In genomic region chr3:73435241-73435640, GRCm38 (mm10) we compare ENCODE assay signal across 16 mouse cellular contexts.
"Had no signal": no experiment of that assay in that cellular context is flagged by ENCODE, and none has a peak within 500 bp of the region (broad histone marks: within the 10 kb centered on the region; RNA-seq: fewer than 3 reads in every experiment).

No protein-coding gene starts in this region.

- H3K4me1 ChIP-seq: limb, embryonic 13.5 days; liver, embryonic 15.5 days; midbrain, embryonic 10.5 days; neural tube, embryonic 15.5 days; stomach, embryonic 15.5 days had no signal

- H3K4me3 ChIP-seq: limb, embryonic 13.5 days; liver, embryonic 15.5 days; midbrain, embryonic 10.5 days; myocyte; neural tube, embryonic 15.5 days; stomach, embryonic 15.5 days had no signal

- H3K27ac ChIP-seq: kidney, postnatal 0 days; limb, embryonic 13.5 days; liver, embryonic 15.5 days; midbrain, embryonic 10.5 days; neural tube, embryonic 15.5 days; stomach, embryonic 15.5 days had no signal

- H3K36me3 ChIP-seq: limb, embryonic 13.5 days; liver, embryonic 15.5 days; midbrain, embryonic 10.5 days; neural tube, embryonic 15.5 days; stomach, embryonic 15.5 days had no signal

- DNase-seq: kidney, adult 9 months; kidney, postnatal 36 days; layer of hippocampus, adult 9-11 months; layer of hippocampus, postnatal 36 days; lung, adult 2 months; lung, postnatal 36 days; midbrain, embryonic 14.5 days; right cerebral cortex, postnatal 14 days; thymus, postnatal 36 days had no signal

- H3K27me3 ChIP-seq: limb, embryonic 13.5 days; liver, embryonic 15.5 days; neural tube, embryonic 15.5 days; stomach, embryonic 15.5 days had no signal

- H3K9ac ChIP-seq: limb, embryonic 13.5 days; liver, embryonic 15.5 days; neural tube, embryonic 15.5 days; stomach, embryonic 15.5 days had no signal

- H3K9me3 ChIP-seq: limb, embryonic 13.5 days; liver, embryonic 15.5 days; midbrain, embryonic 10.5 days; neural tube, embryonic 15.5 days; stomach, embryonic 15.5 days had no signal
